Mouse (Mus musculus) stomach, embryonic 15.5 days (tissue): ENCODE data around the gene Slc24a3. TPM values are rescaled to one million over a fixed set of nuclear protein-coding genes. Genes with fewer than 3 reads are reported as not detected.

Source experiments
- ATAC-seq: fragments of 200-750 bp; cut with Nextera tagmentation; 2 replicates; pipeline ENCODE4 v1.8.0; 2017; ENCODE audit warnings: low read depth, moderate number of reproducible peaks, moderate TSS enrichment; ENCODE audit not compliant: insufficient read depth, low FRiP score
- H3K27ac ChIP-seq: fragments of 300-500 bp; sonication (generic); 2 replicates; pipeline ENCODE4 v1.5.1; 2015; ENCODE audit warnings: mild to moderate bottlenecking, inconsistent platforms
- H3K27me3 ChIP-seq: fragments of 300-500 bp; sonication (generic); replicated peaks from 2 replicates; pipeline ENCODE4 v1.6.1; 2015; ENCODE audit warnings: inconsistent platforms
- H3K36me3 ChIP-seq: fragments of 300-500 bp; sonication (generic); 2 replicates; pipeline ENCODE4 v1.6.1; 2015; ENCODE audit warnings: inconsistent platforms
- H3K4me1 ChIP-seq: fragments of 300-500 bp; sonication (generic); 2 replicates; pipeline ENCODE4 v1.6.1; 2015; ENCODE audit warnings: inconsistent platforms
- H3K4me2 ChIP-seq: fragments of 300-500 bp; sonication (generic); 2 replicates; pipeline ENCODE4 v1.6.1; 2015; ENCODE audit warnings: mild to moderate bottlenecking, inconsistent platforms
- H3K4me3 ChIP-seq: fragments of 300-500 bp; sonication (generic); replicated peaks from 2 replicates; pipeline ENCODE4 v1.5.1; 2015; ENCODE audit warnings: inconsistent platforms
- H3K9ac ChIP-seq: fragments of 300-500 bp; sonication (generic); 2 replicates; pipeline ENCODE4 v1.6.1; 2015; ENCODE audit warnings: inconsistent platforms
- H3K9me3 ChIP-seq: fragments of 300-500 bp; sonication (generic); 2 replicates; pipeline ENCODE4 v1.6.1; 2016; ENCODE audit warnings: inconsistent platforms
- WGBS: fragments of 180-500 bp; shearing (Covaris S2); methylation state at CpG from one replicate; pipeline ENCODE4 v1.1.7; 2015; 5-methylcytosine and 5-hydroxymethylcytosine counted together
- polyA plus RNA-seq: library from polyadenylated mRNA; unstranded; fragments of >200 nt; fragmentation: Nextera tagmentation; extraction: Ambion mirVana; gene quantifications from 2 replicates; pipeline ENCODE4 v1.2.1, GENCODE M21; 2015

The Slc24a3 gene
- polyA plus RNA-seq, 1 experiment from 2014 or later, result 5.4 TPM

GRCm38 (mm10) chr2:145535307-145535706, 367.8 kb downstream of the Slc24a3 start:
- H3K4me2 ChIP-seq, result no peak overlapping the region
- no peak overlapping the region for H3K4me3 ChIP-seq
- H3K27ac ChIP-seq, result no peak overlapping the region
- no peak for ATAC-seq
- no peak overlapping the region for H3K9ac ChIP-seq
- H3K4me1 ChIP-seq, result no peaks in the 10 kb centered on the region
- H3K27me3 ChIP-seq, result no peaks in the 10 kb centered on the region
- no peaks in the 10 kb centered on the region for H3K36me3 ChIP-seq
- 82% methylated on average over 4 of the region's 4 CpGs for WGBS
- no peaks in the 10 kb centered on the region for H3K9me3 ChIP-seq

- Histone ChIP-seq H3K9me3 (no peaks in the 10 kb centered on the region), H3K27me3 (no peaks in the 10 kb centered on the region), H3K4me1 (no peaks in the 10 kb centered on the region), H3K4me2 (no peak overlapping the region), H3K27ac (no peak overlapping the region), H3K4me3 (no peak overlapping the region), H3K9ac (no peak overlapping the region), H3K36me3 (no peaks in the 10 kb centered on the region)
- 82% methylated on average over 4 of the region's 4 CpGs for WGBS
- ATAC-seq, result no peak
These were observed 368.2 kb downstream of the Slc24a3 start for GRCm38 (mm10) chr2:145535774-145536173.

DNA sequence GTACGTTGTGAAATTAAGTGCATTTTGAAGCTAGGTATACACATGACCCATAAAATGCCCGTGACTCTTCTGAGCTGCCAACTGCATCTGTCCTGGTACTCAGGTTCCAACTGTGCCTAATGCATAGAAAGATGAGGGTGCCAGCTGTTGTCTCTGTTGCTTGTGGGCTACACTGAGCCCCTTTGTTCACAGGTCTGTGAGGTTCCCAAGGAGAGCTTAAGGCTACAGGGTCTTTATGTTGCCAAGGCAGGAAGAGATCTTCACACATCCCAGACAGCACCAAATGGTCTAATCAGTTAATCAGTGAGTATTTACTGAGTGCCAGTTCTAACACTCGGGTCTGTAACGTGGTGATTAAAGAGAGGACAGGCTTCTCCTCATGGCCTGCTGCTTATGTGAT, 369.4 kb downstream of the Slc24a3 start:
- no peak for ATAC-seq
- WGBS, result 47% methylated on average over 4 of the region's 4 CpGs
- H3K36me3 ChIP-seq, result no peaks in the 10 kb centered on the region
- H3K4me1 ChIP-seq, result no peaks in the 10 kb centered on the region
- H3K27me3 ChIP-seq, result no peaks in the 10 kb centered on the region
- H3K4me2 ChIP-seq, result no peak overlapping the region
- no peak overlapping the region for H3K9ac ChIP-seq
- H3K9me3 ChIP-seq, result no peaks in the 10 kb centered on the region
- H3K4me3 ChIP-seq, result no peak overlapping the region
- H3K27ac ChIP-seq, result no peak overlapping the region

DNA sequence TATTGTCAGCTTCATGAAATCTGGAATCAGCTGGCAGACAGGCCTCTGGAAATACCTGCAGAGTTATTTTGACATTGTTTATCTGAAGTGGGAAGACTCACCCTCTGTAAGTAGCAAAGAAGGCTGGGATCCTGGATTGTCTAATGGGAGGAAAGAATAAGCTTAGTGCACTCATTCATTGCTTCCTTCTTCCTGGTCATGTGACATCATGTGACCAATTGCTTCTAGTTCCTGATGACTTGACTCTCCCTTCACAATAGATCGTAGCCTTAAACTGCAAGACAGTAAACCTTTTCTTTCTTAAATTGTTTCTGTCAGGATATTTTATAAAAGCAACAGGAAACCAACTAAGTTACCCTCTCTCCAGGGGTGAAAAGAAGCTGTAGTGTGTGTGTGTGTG, 374.1 kb downstream of the Slc24a3 start:
- no peak overlapping the region for H3K4me2 ChIP-seq
- WGBS, result 79% methylated on average over 1 of the region's 1 CpGs
- no peaks in the 10 kb centered on the region for H3K4me1 ChIP-seq
- H3K27ac ChIP-seq, result no peak overlapping the region
- no peaks in the 10 kb centered on the region for H3K27me3 ChIP-seq
- H3K4me3 ChIP-seq, result no peak overlapping the region
- ATAC-seq, result no peak
- no peaks in the 10 kb centered on the region for H3K36me3 ChIP-seq
- no peaks in the 10 kb centered on the region for H3K9me3 ChIP-seq
- no peak overlapping the region for H3K9ac ChIP-seq

- Histone ChIP-seq H3K4me1 (no peaks in the 10 kb centered on the region), H3K4me3 (no peak overlapping the region), H3K9ac (no peak overlapping the region), H3K27me3 (no peaks in the 10 kb centered on the region), H3K9me3 (no peaks in the 10 kb centered on the region), H3K36me3 (no peaks in the 10 kb centered on the region), H3K4me2 (no peak overlapping the region), H3K27ac (no peak overlapping the region)
- WGBS, result 61% methylated on average over 3 of the region's 3 CpGs
- no peak for ATAC-seq
These were observed 378.5 kb downstream of the Slc24a3 start for GRCm38 (mm10) chr2:145546071-145546470.

- Histone ChIP-seq H3K9ac (no peak overlapping the region), H3K27ac (no peak overlapping the region), H3K27me3 (no peaks in the 10 kb centered on the region), H3K36me3 (no peaks in the 10 kb centered on the region), H3K4me3 (no peak overlapping the region), H3K9me3 (no peaks in the 10 kb centered on the region), H3K4me2 (no peak overlapping the region), H3K4me1 (no peaks in the 10 kb centered on the region)
- WGBS, result 84% methylated on average over 2 of the region's 2 CpGs
- no peak for ATAC-seq
These were observed 387.2 kb downstream of the Slc24a3 start for GRCm38 (mm10) chr2:145554722-145555252.

DNA sequence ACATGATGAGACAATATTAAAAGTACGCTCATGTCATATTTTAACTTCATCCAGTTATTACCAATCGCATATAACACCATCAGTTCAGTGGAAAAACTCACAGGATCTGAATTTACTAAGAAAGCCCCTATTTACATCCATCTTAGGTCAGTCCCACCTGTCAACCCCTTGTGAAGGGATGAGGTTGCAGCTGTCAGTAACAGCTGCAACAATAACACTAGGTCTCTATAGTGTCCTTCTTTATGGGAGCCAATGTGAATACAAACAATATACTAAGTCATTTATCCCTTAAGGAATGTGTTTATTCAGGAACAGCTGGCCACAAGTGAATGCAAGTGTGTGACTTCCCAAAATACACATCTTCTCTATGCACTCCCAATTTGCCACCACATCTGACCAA, 388.2 kb downstream of the Slc24a3 start:
- H3K36me3 ChIP-seq, result no peaks in the 10 kb centered on the region
- no peak overlapping the region for H3K27ac ChIP-seq
- H3K9me3 ChIP-seq, result no peaks in the 10 kb centered on the region
- no peak overlapping the region for H3K4me3 ChIP-seq
- H3K27me3 ChIP-seq, result no peaks in the 10 kb centered on the region
- 88% methylated on average over 2 of the region's 2 CpGs for WGBS
- no peak for ATAC-seq
- H3K4me1 ChIP-seq, result no peaks in the 10 kb centered on the region
- no peak overlapping the region for H3K4me2 ChIP-seq
- no peak overlapping the region for H3K9ac ChIP-seq

DNA sequence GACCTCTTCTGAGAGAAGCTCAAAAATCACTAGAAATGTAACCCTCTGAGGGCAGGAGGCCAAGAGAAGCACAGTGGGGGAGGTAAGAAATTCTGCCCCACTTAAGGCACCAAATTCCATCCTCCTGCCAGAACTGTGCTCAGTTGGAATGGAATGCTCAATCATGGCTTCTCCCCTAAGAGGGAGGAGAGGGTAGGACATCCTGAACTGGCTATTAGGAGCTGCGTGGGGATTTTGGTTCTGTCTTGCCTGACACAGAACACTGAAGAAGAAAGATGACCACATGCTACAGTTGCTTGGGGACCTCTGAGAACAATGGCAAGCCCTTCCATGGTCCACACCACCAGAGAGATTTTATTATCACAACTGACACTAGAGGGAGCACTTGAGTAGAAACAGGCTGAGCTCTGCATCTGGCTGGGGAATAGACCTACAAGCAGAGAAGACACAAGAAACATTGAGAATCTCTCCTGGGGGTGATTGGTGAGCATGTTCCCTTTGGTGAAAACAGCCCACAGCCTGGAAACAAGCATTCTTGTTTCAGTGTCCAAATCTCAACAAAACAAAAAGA, 389.9 kb downstream of the Slc24a3 start:
- Histone ChIP-seq H3K4me3 (no peak overlapping the region), H3K9me3 (no peaks in the 10 kb centered on the region)
- no peak for ATAC-seq

GRCm38 (mm10) chr2:145562493-145562892, 394.9 kb downstream of the Slc24a3 start:
- H3K4me3 ChIP-seq, result no peak overlapping the region
- no peak for ATAC-seq

More for the DNA sequence above, 389.9 kb downstream of the Slc24a3 start:
- H3K4me1 ChIP-seq, result no peaks in the 10 kb centered on the region
- H3K9ac ChIP-seq, result no peak overlapping the region
- 20% methylated on average over 1 of the region's 1 CpGs for WGBS
- H3K27me3 ChIP-seq, result no peaks in the 10 kb centered on the region
- no peak overlapping the region for H3K4me2 ChIP-seq
- no peak overlapping the region for H3K27ac ChIP-seq
- H3K36me3 ChIP-seq, result no peaks in the 10 kb centered on the region

DNA sequence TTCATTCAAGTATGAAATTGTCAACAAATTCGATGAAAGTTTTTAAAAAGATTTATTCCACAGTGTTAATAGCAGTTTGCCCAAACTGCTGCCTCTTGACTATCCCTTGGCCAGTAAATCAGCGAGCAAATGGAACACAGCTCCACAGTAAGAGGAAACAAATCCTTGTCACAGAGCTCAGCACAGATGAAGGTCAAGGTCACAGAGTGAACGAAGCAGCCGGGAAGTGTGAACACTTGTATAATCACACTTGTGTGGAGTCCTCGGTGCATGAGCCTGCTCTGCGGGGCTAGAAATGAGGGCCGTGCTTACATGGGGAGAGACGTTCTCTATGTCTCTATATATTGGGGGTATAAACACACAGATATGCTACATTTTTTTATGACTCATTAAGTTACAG, 397.0 kb downstream of the Slc24a3 start:
- no peak overlapping the region for H3K9ac ChIP-seq
- no peak overlapping the region for H3K4me2 ChIP-seq
- no peak overlapping the region for H3K4me3 ChIP-seq
- no peak for ATAC-seq
- H3K27ac ChIP-seq, result no peak overlapping the region
- no peaks in the 10 kb centered on the region for H3K27me3 ChIP-seq
- H3K4me1 ChIP-seq, result no peaks in the 10 kb centered on the region
- H3K36me3 ChIP-seq, result no peaks in the 10 kb centered on the region
- H3K9me3 ChIP-seq, result no peaks in the 10 kb centered on the region
- WGBS, result 59% methylated on average over 8 of the region's 8 CpGs

More at GRCm38 (mm10) chr2:145562493-145562892, 394.9 kb downstream of the Slc24a3 start:
- H3K9ac ChIP-seq, result no peak overlapping the region
- no peaks in the 10 kb centered on the region for H3K36me3 ChIP-seq
- no peaks in the 10 kb centered on the region for H3K4me1 ChIP-seq
- H3K27ac ChIP-seq, result no peak overlapping the region
- H3K27me3 ChIP-seq, result no peaks in the 10 kb centered on the region
- no peak overlapping the region for H3K4me2 ChIP-seq
- H3K9me3 ChIP-seq, result no peaks in the 10 kb centered on the region

DNA sequence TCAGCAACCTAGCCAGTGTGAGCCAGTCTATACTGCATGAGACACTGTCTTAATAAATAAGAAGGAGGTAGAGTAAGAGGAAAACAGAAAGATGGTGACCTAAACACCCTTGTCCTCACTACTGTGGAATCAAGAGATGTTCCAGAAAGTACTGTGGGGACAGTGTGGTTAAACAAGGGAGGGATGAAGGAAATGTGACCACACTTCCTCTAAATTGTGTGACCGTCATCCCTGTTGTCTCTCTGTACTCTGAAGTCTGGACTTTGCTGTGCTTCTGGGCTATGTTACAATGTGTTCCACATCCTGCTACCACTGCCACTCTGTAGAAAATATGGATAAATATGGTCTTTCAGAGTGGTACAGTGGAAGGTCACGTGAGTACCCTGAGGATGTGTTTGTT, 399.4 kb downstream of the Slc24a3 start:
- Histone ChIP-seq H3K27me3 (no peaks in the 10 kb centered on the region), H3K4me2 (no peak overlapping the region), H3K9me3 (no peaks in the 10 kb centered on the region), H3K27ac (no peak overlapping the region), H3K36me3 (no peaks in the 10 kb centered on the region), H3K9ac (no peak overlapping the region), H3K4me3 (no peak overlapping the region), H3K4me1 (no peaks in the 10 kb centered on the region)
- ATAC-seq, result no peak
- 81% methylated on average over 2 of the region's 2 CpGs for WGBS

DNA sequence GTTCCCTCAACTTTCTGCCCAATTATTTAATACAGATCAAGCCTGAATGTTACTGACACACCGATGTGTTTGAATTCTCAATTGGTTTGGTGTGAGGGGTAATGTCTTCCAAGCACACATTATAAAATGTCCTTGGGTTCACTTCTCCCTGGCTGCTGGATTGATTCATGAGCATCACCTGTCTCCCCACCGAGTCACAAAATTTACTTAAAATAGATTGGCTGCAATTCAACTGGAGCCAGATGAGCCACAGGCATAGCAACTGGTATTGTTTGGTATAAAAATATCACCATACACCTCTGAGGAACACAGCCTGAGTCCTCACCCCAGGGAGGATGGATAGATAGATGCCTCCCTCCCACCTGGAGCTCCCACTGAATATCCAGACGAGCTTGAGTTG, 404.4 kb downstream of the Slc24a3 start:
- Histone ChIP-seq H3K27me3 (no peaks in the 10 kb centered on the region), H3K27ac (no peak overlapping the region), H3K9ac (no peak overlapping the region), H3K36me3 (no peaks in the 10 kb centered on the region), H3K4me1 (no peaks in the 10 kb centered on the region), H3K4me2 (no peak overlapping the region), H3K9me3 (no peaks in the 10 kb centered on the region), H3K4me3 (no peak overlapping the region)
- 71% methylated on average over 3 of the region's 3 CpGs for WGBS
- ATAC-seq, result no peak

DNA sequence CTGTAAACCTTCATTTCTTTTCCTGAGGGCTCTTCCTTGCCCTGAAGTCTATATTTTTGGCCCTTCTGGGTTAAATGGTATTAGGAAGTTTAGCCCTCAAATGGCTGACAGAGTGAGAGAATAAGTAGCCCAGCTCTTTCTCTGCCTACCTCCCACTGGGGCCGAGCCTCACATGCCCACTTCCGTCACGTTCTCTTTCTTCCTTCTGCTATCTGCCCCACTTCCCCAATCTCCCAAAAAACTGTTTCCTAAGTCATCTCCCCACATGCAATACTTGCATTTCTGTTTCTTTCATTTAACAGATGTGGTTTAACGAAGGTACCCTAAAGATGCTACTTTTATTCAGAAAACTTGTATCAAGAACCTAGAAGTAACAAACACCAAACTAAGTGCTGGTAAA, 406.6 kb downstream of the Slc24a3 start:
- H3K9ac ChIP-seq, result no peak overlapping the region
- H3K36me3 ChIP-seq, result no peaks in the 10 kb centered on the region
- 89% methylated on average over 4 of the region's 4 CpGs for WGBS
- no peaks in the 10 kb centered on the region for H3K27me3 ChIP-seq
- H3K27ac ChIP-seq, result no peak overlapping the region
- no peaks in the 10 kb centered on the region for H3K9me3 ChIP-seq
- H3K4me2 ChIP-seq, result no peak overlapping the region
- H3K4me1 ChIP-seq, result no peaks in the 10 kb centered on the region
- H3K4me3 ChIP-seq, result no peak overlapping the region
- no peak for ATAC-seq
